Mouse (Mus musculus) forebrain, embryonic 10.5 days (tissue): ENCODE data around the gene 4932438A13Rik. TPM values are rescaled to one million over a fixed set of nuclear protein-coding genes. Genes with fewer than 3 reads are reported as not detected.

Experiments
- DNase-seq: peaks from one replicate; pipeline ENCODE4 v3.0.0-alpha.2; 2017; ENCODE audit warnings: low spot score; ENCODE audit errors: extremely low spot score
- H3K27ac ChIP-seq: fragments of 300-500 bp; sonication (generic); 2 replicates; pipeline ENCODE4 v1.5.1; 2016; ENCODE audit warnings: mild to moderate bottlenecking
- H3K27me3 ChIP-seq: fragments of 300-500 bp; sonication (generic); 2 replicates; pipeline ENCODE4 v1.6.1; 2016; ENCODE audit warnings: mild to moderate bottlenecking; ENCODE audit not compliant: poor library complexity, severe bottlenecking
- H3K36me3 ChIP-seq: fragments of 300-500 bp; sonication (generic); replicated peaks from 2 replicates; pipeline ENCODE4 v1.6.1; 2016; ENCODE audit warnings: mild to moderate bottlenecking, moderate library complexity
- H3K4me1 ChIP-seq: fragments of 300-500 bp; sonication (generic); 2 replicates; pipeline ENCODE4 v1.6.1; 2016
- H3K4me3 ChIP-seq: fragments of 300-500 bp; sonication (generic); 2 replicates; pipeline ENCODE4 v1.5.1; 2016; ENCODE audit warnings: mild to moderate bottlenecking, moderate library complexity
- H3K9me3 ChIP-seq: fragments of 300-500 bp; sonication (generic); 2 replicates; pipeline ENCODE4 v1.6.1; 2016; ENCODE audit warnings: mild to moderate bottlenecking, moderate library complexity
- WGBS: fragments of 180-500 bp; shearing (Covaris S2); methylation state at CpG from one replicate; pipeline ENCODE4 v1.1.7; 2016; 5-methylcytosine and 5-hydroxymethylcytosine counted together
- polyA plus RNA-seq: library from polyadenylated mRNA; unstranded; fragments of >200 nt; fragmentation: Nextera tagmentation; extraction: Ambion mirVana; gene quantifications from 2 replicates; pipeline ENCODE4 v1.2.1, GENCODE M21; 2016

Gene 4932438A13Rik
- polyA plus RNA-seq, 1 experiment from 2014 or later = 37.7 TPM

GRCm38 (mm10) chr3:37037979-37038378 lies 175.1 kb downstream of the 4932438A13Rik start:
- H3K36me3 ChIP-seq = peaks cover 45% of the 10 kb centered on the region
- no peaks in the 10 kb centered on the region for H3K4me1 ChIP-seq
- H3K27ac ChIP-seq = no peak overlapping the region
- H3K27me3 ChIP-seq = no peaks in the 10 kb centered on the region
- 82% methylated on average over 2 of the region's 2 CpGs for WGBS
- H3K9me3 ChIP-seq = no peaks in the 10 kb centered on the region
- no peak overlapping the region for H3K4me3 ChIP-seq
- DNase-seq = no peak

GRCm38 (mm10) chr3:37039811-37040210 lies 176.9 kb downstream of the 4932438A13Rik start:
- Histone ChIP-seq H3K4me3 (no peak overlapping the region), H3K36me3 (peaks cover 50% of the 10 kb centered on the region), H3K4me1 (no peaks in the 10 kb centered on the region), H3K27ac (no peak overlapping the region), H3K9me3 (no peaks in the 10 kb centered on the region), H3K27me3 (no peaks in the 10 kb centered on the region)
- no peak for DNase-seq

GRCm38 (mm10) chr3:37051491-37051890 lies 188.6 kb downstream of the 4932438A13Rik start:
- Histone ChIP-seq H3K27me3 (no peaks in the 10 kb centered on the region), H3K27ac (no peak overlapping the region), H3K9me3 (no peaks in the 10 kb centered on the region), H3K4me1 (no peaks in the 10 kb centered on the region), H3K4me3 (no peak overlapping the region), H3K36me3 (peaks cover 33% of the 10 kb centered on the region)
- WGBS = 88% methylated on average over 1 of the region's 1 CpGs
- no peak for DNase-seq

GRCm38 (mm10) chr3:37063406-37063805 lies 200.5 kb downstream of the 4932438A13Rik start, which contains the start of gene Adad1:
Gene Adad1, plus strand, starts transcription at chr3:37063527.
- Histone ChIP-seq H3K4me3 (peak within 1 kb of the TSS; percentile 33), H3K4me1 (peaks cover 5% of the 10 kb centered on the region; the same call in 1 of the 2 replicates), H3K27ac (no peak within 1 kb of the TSS), H3K36me3 (no peaks in the 10 kb centered on the region), H3K27me3 (no peaks in the 10 kb centered on the region), H3K9me3 (peaks cover 34% of the 10 kb centered on the region)
- 59% methylated on average over 39 of the region's 39 CpGs for whole genome bisulfite sequencing
- no peak for DNase-seq

GRCm38 (mm10) chr3:37073211-37073610 lies 210.3 kb downstream of the 4932438A13Rik start:
- Histone ChIP-seq H3K4me3 (no peak overlapping the region), H3K27me3 (no peaks in the 10 kb centered on the region), H3K4me1 (no peaks in the 10 kb centered on the region), H3K9me3 (peaks cover 14% of the 10 kb centered on the region), H3K27ac (no peak overlapping the region), H3K36me3 (no peaks in the 10 kb centered on the region)
- DNase-seq = no peak

GRCm38 (mm10) chr3:37084860-37085259 lies 222.0 kb downstream of the 4932438A13Rik start:
- WGBS = 81% methylated on average over 4 of the region's 4 CpGs
- H3K27ac ChIP-seq = no peak overlapping the region
- no peaks in the 10 kb centered on the region for H3K36me3 ChIP-seq
- no peak overlapping the region for H3K4me3 ChIP-seq
- H3K9me3 ChIP-seq = no peaks in the 10 kb centered on the region
- H3K4me1 ChIP-seq = no peaks in the 10 kb centered on the region
- no peaks in the 10 kb centered on the region for H3K27me3 ChIP-seq
- DNase-seq = no peak

GRCm38 (mm10) chr3:37090721-37091120 lies 227.8 kb downstream of the 4932438A13Rik start:
- Histone ChIP-seq H3K4me1 (no peaks in the 10 kb centered on the region), H3K9me3 (no peaks in the 10 kb centered on the region), H3K27me3 (no peaks in the 10 kb centered on the region), H3K4me3 (no peak overlapping the region), H3K27ac (no peak overlapping the region), H3K36me3 (no peaks in the 10 kb centered on the region)
- DNase-seq = no peak

Other genes with a start within 250 kb of the 4932438A13Rik start
- 18.0 and 20.3 TPM in 2 replicates for gene Bbs7, start 249.6 kb upstream of the 4932438A13Rik start, polyA plus RNA-seq
- gene Trpc3, start 172.9 kb upstream of the 4932438A13Rik start, polyA plus RNA-seq = 1.5 and 2.7 TPM in 2 replicates
- 0.33 and 0.36 TPM in 2 replicates for gene Adad1, start 200.4 kb downstream of the 4932438A13Rik start, polyA plus RNA-seq